Mouse (Mus musculus) lung, adult 2 months (tissue): Measurements from ENCODE around the gene Umod. TPM values are rescaled to one million over a fixed set of nuclear protein-coding genes. Genes with fewer than 3 reads are reported as not detected.

Source experiments
- DNase-seq: peaks from one replicate; pipeline ENCODE4 v3.0.0; 2022
- H3K4me1 ChIP-seq: fragments of 200-500 bp; 2 replicates; pipeline ENCODE4 v1.6.1; 2011; ENCODE audit warnings: low read length; ENCODE audit not compliant: control insufficient read depth, insufficient read depth
- H3K4me3 ChIP-seq: fragments of 200-500 bp; replicated peaks from 2 replicates; pipeline ENCODE3; 2011; ENCODE audit warnings: low read depth, mild to moderate bottlenecking, control low read depth, low read length; ENCODE audit errors: extremely low read depth
- CTCF ChIP-seq: fragments of 200-500 bp; IDR thresholded peaks from 2 replicates; pipeline ENCODE4 v1.5.1; 2011; ENCODE audit warnings: mild to moderate bottlenecking, low read length, control low read depth; ENCODE audit not compliant: insufficient read depth
- POLR2A ChIP-seq: fragments of 200-500 bp; IDR thresholded peaks from 2 replicates; pipeline ENCODE4 v1.6.1; 2011; ENCODE audit warnings: low read depth, mild to moderate bottlenecking, control low read depth, low read length, borderline replicate concordance; ENCODE audit errors: extremely low read depth
- WGBS: fragments of 180-500 bp; shearing (Covaris S2); methylation state at CpG from one replicate; pipeline ENCODE4 v1.1.7; 2018; 5-methylcytosine and 5-hydroxymethylcytosine counted together
- polyA plus RNA-seq: library from polyadenylated mRNA; depleted of rRNA; stranded (reverse); fragments of >200 nt; gene quantifications from 2 replicates; pipeline ENCODE4 v1.2.3, GENCODE M21; 2012

Gene Umod
- polyA plus RNA-seq, 1 experiment = 0.27 TPM

DNA sequence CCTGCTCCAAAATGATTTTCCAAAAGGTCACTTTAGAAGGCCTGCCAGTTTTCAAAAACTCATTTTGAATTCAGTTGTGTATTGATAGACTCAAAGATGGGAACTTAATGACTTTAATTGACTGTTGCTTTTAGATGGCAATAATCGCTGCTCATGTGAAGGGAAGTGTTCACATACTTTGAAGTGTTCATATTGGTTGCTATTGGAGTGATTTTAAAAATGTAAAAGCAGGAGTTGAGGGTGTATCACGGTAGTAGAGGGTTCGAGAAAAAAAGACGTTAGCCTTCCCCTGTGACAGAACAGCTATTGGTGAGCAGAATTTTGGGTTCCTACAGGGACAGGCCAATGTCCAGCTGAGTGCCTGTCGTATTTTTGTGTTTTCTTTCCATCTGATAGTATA lies 40.1 kb upstream of the Umod start, which contains the start of gene Acsm5:
Gene Acsm5, plus strand, starts transcription at position 301 of the 400 bp plus-strand sequence.
- WGBS = 71% methylated on average over 5 of the region's 5 CpGs
- TF ChIP-seq POLR2A (no peak), CTCF (no peak)
- DNase-seq = no peak
- Histone ChIP-seq H3K4me1 (no peaks in the 10 kb centered on the region), H3K4me3 (no peak within 1 kb of the TSS)

DNA sequence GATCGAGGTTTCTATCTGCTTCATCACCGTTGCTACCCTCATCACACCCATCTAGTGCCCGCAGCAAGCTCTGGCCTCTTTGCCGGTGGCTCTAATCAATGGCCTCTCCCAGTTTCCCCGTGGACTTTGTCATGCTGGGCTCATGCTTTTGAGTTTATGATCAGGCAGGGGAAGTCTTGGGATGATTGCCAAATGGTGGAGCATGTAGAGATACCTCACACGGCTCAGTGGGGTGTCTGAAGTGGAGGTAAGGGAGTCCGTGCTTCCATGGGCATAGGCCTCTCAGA lies 37.1 kb upstream of the Umod start:
- Histone ChIP-seq H3K4me1 (no peaks in the 10 kb centered on the region), H3K4me3 (no peak overlapping the region)
- WGBS = 71% methylated on average over 7 of the region's 7 CpGs
- TF ChIP-seq CTCF (no peak), POLR2A (no peak)
- no peak for DNase-seq

DNA sequence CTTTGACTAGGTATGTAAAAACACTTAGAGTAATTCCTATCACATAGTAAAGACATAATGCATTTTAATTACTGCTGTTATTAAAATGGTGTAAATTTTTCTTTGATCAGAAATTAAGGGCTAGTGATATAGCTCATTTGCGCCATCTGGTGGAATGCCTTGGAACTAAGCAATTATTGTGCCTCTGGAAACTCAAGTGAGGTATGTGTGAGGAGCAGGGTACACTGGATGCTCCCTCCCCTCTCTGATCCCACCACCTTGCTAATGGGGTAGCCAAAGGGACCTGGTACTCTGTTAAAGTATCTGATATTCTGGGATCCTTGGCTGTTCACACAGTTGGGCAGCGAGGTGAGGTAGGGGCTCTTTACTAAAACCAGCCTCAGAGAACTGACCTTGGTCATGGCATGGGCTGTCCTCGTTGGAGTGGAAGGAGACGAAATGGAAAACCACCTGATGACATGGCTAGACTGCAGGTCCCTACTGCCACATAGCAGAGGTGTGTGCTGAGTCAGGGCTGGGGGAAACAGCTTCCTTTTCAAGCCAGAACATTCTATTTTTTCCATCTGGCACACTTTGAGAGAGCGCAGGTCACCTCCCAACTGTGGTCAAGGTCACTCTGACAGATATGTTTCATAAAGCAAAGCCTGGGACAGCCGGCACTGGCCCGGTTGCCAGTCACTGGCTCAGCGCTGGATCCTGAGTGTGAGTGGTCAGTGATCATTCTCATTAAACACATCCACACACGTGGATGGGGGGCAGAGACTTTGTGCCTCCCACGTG lies 36.6 kb upstream of the Umod start:
- H3K4me1 ChIP-seq = no peaks in the 10 kb centered on the region
- H3K4me3 ChIP-seq = no peak overlapping the region
- DNase-seq = peak; percentile 34
- TF ChIP-seq POLR2A (no peak), CTCF (0 out of 2 replicates have a peak, but pooled peaks have one; percentile 23)
- 62% methylated on average over 10 of the region's 10 CpGs for WGBS

DNA sequence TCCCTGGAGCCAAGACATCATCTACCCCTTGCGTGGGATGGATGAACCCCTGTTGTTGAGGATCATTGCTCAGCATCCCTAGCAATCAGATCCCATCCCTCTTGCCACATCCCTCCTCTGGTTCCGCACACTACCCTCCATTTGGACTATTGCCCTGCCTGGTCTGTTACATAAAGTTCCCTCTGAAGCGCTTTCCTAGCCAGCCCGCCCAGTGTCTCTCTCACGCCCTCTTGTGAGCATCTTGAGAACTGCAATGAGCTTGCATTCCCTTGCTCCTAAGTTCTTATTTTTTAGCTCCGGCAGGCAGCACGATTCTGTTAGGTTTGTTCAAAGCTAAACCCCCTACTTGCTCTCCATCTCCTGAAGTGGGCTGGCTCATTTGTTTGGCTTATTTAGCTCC lies 34.0 kb upstream of the Umod start:
- DNase-seq = no peak
- no peaks in the 10 kb centered on the region for H3K4me1 ChIP-seq
- TF ChIP-seq CTCF (peak; percentile 52), POLR2A (no peak)
- WGBS = 27% methylated on average over 7 of the region's 7 CpGs
- H3K4me3 ChIP-seq = no peak overlapping the region

DNA sequence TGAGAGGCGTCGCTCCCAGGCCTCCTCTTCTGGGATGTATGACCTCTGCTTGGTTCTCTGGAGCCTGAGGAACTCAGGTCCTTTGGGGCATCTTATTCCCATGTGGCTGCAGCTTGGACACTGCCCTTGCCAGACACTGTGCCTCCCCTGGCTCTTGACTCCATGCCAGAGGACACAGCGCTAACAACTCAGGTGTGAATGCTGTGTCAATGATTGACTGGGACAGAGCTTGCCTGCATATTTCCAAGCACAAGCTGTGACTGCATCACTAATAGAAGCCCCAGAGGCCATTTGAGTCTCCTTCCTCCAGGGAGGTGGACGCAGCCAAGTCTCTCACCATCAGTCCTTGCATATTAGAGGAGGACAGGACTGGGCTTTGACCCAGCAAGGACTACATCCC lies 32.1 kb upstream of the Umod start:
- Histone ChIP-seq H3K4me1 (no peaks in the 10 kb centered on the region), H3K4me3 (no peak overlapping the region)
- whole genome bisulfite sequencing = 82% methylated on average over 4 of the region's 4 CpGs
- DNase-seq = no peak
- TF ChIP-seq POLR2A (no peak), CTCF (no peak)

DNA sequence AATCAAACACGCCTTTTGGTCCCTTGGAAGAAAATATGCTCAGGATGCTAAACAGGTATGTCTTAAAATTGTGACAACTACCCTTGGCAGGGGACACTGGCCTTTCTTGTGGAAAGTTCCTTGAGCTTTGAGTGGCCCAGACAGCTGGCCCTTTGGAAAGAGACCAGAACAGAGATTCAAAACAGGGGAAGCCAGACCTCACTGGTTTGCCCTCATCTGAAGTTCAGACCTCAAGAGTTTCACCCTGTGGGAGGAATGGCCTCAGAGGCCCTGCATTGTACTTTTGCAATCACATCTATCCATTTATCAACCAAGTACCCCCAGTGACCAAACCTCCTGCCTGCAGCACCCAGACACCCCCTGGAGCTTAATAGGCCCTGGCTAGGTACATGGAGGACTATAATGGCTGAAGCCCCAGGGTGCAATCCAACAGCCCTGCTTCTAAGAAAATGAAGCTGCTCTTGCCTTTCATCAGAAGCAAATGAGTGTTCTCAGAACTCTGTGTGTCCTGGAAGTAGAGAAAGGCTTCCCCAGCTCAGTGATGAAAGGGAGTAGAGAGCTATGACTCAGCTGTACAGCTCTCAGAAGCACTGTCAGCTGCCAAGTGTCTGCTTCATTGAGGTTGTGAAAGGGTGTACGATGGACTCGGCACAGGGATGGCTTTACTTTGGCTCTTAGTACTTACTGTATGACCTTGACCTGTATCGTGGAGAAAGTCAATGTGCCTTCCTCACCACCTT lies 11.1 kb upstream of the Umod start:
- Histone ChIP-seq H3K4me3 (no peak overlapping the region), H3K4me1 (no peaks in the 10 kb centered on the region)
- TF ChIP-seq CTCF = no peak
- no peak for TF ChIP-seq POLR2A
- WGBS = 79% methylated on average over 4 of the region's 4 CpGs
- DNase-seq = no peak

DNA sequence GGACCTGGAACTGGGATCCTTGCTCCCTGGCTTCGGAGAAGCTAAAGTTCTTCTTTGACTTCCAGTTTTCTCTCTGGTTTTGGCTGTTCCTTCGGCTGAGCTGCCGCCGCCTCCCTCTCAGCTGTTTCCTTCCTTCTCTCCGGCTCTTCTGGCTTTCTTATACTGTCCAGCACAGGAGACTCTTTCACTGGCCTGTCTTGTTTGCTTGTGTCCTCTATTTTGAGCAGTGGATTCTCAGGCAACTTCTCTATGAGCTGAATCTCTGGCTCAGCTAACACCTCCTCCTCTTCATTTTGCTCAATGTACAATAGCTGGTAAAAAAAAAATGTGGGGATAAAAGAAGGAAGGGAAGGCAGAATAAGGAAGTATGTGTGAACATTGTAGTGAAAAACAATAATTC lies 7.6 kb upstream of the Umod start:
- H3K4me3 ChIP-seq = no peak overlapping the region
- H3K4me1 ChIP-seq = no peaks in the 10 kb centered on the region
- no peak for DNase-seq
- TF ChIP-seq CTCF (no peak), POLR2A (no peak)
- 81% methylated on average over 5 of the region's 5 CpGs for WGBS

DNA sequence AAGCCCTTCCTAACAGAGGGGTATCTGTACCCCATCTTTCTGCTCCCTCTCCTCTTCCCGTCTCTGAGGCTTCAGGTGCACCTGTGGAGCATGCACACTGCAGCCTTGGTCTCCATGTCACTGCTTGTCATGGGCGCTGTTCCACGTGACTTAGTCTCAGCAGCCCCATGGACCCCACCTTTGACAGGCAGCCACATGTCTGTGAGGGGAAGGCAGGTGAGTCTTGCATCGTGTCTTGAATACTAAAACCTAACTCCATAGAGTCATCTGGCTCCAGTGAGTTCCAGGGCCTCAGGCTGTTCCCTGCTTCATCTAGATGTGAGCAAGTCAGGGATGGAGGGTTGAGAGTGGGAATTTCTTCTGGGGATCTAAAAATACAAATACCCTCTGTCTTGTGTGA lies 5.1 kb upstream of the Umod start:
- Histone ChIP-seq H3K4me1 (no peaks in the 10 kb centered on the region), H3K4me3 (no peak overlapping the region)
- DNase-seq = no peak
- WGBS = 74% methylated on average over 4 of the region's 4 CpGs
- no peak for TF ChIP-seq POLR2A

DNA sequence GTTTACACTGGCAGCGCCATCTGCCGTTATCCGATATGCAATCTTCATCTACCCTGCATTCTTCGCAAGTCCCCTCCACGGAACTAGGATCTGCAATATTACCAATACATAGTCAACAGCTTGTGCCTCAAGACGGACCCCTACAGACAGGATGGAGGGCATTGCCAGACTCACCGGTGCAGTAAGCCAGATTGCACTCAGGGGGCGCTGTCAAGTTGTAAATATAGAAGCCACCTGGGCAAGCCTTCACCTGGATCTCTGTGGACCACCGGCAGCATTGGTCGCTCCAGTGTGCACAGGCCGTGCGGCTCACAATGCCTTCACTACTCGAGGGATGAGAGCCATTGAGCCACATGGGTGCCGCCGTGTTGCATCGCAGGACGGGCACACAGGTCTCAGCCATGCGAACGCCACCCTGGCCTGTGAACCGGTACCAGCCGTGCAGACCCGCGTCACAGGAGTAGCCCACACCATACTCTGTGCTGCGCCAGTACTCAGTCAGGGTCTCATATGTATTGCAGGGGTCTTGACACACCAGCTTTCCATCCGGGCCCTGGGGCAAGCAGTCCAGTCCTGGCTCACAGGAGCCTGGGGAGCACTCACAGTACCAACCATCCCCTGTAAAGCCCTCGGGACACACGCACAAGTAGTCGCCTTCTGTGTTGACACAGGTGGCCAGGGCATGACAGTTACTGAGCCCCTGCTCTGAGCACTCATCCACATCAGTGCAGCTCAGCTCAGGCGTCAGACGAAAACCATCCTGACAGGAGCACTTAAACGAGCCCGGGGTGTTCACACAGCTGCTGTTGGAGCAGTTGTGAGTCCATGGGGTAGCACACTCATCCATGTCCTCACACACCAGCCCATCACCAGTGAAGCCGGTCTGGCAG lies 2.3 kb downstream of the Umod start:
- no peak for DNase-seq
- H3K4me1 ChIP-seq = no peaks in the 10 kb centered on the region
- no peak for TF ChIP-seq CTCF
- no peak for TF ChIP-seq POLR2A
- no peak overlapping the region for H3K4me3 ChIP-seq
- 68% methylated on average over 33 of the region's 33 CpGs for WGBS
